ENCODE assay signal across 10 mouse cellular contexts in the genomic region with DNA sequence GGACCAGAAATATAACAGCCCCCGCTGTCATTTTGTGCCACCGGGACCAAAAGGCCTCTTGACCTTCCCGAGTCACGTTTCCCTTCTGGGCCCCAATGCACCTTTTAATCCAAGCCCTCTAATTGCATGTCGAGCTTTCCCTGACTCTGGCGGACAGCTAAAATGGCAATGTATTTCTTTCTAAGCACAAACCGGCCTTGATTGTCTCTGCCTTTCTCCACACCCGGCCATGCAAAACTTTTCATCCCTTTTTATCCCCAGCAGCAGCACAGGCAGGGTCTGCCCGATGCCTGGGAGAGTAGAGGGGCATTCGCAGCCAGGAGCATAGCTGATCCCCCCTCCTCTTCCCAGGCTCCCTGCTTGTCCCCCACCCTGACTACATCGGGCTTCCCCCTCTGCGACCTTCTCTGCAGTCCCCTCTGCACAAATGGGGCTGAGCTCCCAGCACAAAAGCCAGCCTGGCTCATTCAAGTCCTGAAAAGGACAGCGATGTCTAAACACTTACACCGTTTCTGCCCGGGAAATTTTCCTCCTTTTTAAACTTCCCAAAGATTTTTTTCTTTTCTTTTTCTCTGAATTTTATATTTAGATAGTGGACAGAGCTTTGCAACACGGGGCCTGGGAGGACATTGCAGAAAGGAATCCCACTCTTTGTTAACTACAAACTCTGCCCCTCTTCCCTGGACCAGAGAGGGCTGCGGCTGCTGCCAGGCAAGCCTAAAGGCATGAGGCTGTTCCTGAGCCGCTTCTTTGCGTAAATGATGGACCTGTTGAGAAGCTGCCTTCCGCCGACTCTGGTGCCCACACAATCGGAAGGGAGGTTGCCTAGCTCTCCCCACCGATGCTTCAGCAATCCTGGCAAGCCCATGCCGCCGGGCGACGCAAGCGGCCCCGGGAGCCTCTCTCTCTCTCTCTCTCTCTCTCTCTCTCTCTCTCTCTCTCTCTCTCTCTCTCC. TPM values are rescaled to one million over a fixed set of nuclear protein-coding genes. Genes with fewer than 3 reads are reported as not detected.
DNase-seq lines count a peak whose midpoint lies in the region; ATAC-seq and TF ChIP-seq lines count a peak whose summit lies in the region.
"Had no signal": no experiment of that assay in that cellular context is flagged by ENCODE, and none has a peak within 500 bp of the region (broad histone marks: within the 10 kb centered on the region; RNA-seq: fewer than 3 reads in every experiment).

No protein-coding gene starts in this region.

- peak overlapping the region; percentile 82 for H3K27ac ChIP-seq in forebrain, embryonic 15.5 days (replicated peaks)
- 0 out of 2 replicates have a peak overlapping the region, but pooled peaks have one; percentile 27 for H3K27ac ChIP-seq in midbrain, embryonic 12.5 days (replicated peaks)
- H3K27ac ChIP-seq: liver, embryonic 14.5 days had no signal

- H3K27me3 ChIP-seq in E14TG2a.4 (ENCODE audit: insufficient read depth, low read length) = peaks cover 31% of the 10 kb centered on the region
- peaks cover 7% of the 10 kb centered on the region; the same call in 1 of the 2 replicates for H3K27me3 ChIP-seq in forebrain, embryonic 15.5 days
- peaks cover 86% of the 10 kb centered on the region for H3K27me3 ChIP-seq in midbrain, embryonic 12.5 days

- peak overlapping the region; percentile 88 for H3K4me2 ChIP-seq in forebrain, embryonic 15.5 days (replicated peaks)
- peak overlapping the region; percentile 91 for H3K4me2 ChIP-seq in midbrain, embryonic 12.5 days (replicated peaks)

- H3K4me1 ChIP-seq in E14TG2a.4 (replicated peaks; ENCODE audit: low read depth, low read length) = peaks cover 73% of the 10 kb centered on the region
- H3K4me1 ChIP-seq in forebrain, embryonic 15.5 days = peaks cover 54% of the 10 kb centered on the region
- H3K4me1 ChIP-seq in midbrain, embryonic 12.5 days = peaks cover 42% of the 10 kb centered on the region

- H3K36me3 ChIP-seq in E14TG2a.4 (ENCODE audit: insufficient read depth, low read length) = peaks cover 50% of the 10 kb centered on the region
- H3K36me3 ChIP-seq in forebrain, embryonic 15.5 days = no peaks in the 10 kb centered on the region
- H3K36me3 ChIP-seq in midbrain, embryonic 12.5 days = no peaks in the 10 kb centered on the region

- H3K9ac ChIP-seq in forebrain, embryonic 15.5 days (replicated peaks) = peak overlapping the region; percentile 78
- H3K9ac ChIP-seq in midbrain, embryonic 12.5 days (replicated peaks) = peak overlapping the region; percentile 59
- H3K9ac ChIP-seq: liver, embryonic 14.5 days had no signal

- under 1% methylated on average over 29 of the region's 29 CpGs for WGBS in forebrain, embryonic 15.5 days
- WGBS in midbrain, embryonic 12.5 days = 2% methylated on average over 27 of the region's 29 CpGs

- peak; percentile 23 to 30 for DNase-seq in cerebellum, postnatal 14 days
- DNase-seq in cerebellum, adult 8-10 months = no peak
- DNase-seq in ovary, postnatal 36 days (ENCODE audit: low spot score) = no peak
- no peak for DNase-seq in urinary bladder, postnatal 4 days (ENCODE audit: low spot score in 2 of 2)
- no peak for DNase-seq in adrenal gland, postnatal 36 days

- no peak for TF ChIP-seq CTCF in E14TG2a.4 (conservative IDR thresholded peaks at IDR 0.05; ENCODE audit: low read length)

- peak overlapping the region; percentile 88 for H3K4me3 ChIP-seq in E14TG2a.4 (replicated peaks; ENCODE audit: low read length)
- peak overlapping the region; percentile 85 for H3K4me3 ChIP-seq in forebrain, embryonic 15.5 days
- H3K4me3 ChIP-seq in midbrain, embryonic 12.5 days = peak overlapping the region; percentile 59

- H3K9me3 ChIP-seq in E14TG2a.4 (ENCODE audit: low read length) = no peaks in the 10 kb centered on the region
- no peaks in the 10 kb centered on the region for H3K9me3 ChIP-seq in forebrain, embryonic 15.5 days
- no peaks in the 10 kb centered on the region for H3K9me3 ChIP-seq in midbrain, embryonic 12.5 days

- ATAC-seq in forebrain, embryonic 15.5 days (replicated peaks) = 0 out of 2 replicates have a peak, but pooled peaks have one; percentile 2
- ATAC-seq in midbrain, embryonic 12.5 days (ENCODE audit: low FRiP score, low read depth) = peak; percentile 23; the same call in 1 of the 2 replicates

RNA-seq across cellular contexts. Expression of gene Inhbb, which starts 2.6 kb away (rescaled TPM):
- polyA plus RNA-seq in forebrain, embryonic 15.5 days (2015; fragmentation: Nextera tagmentation; extraction: Ambion mirVana) = 6.6 TPM in 2 replicates
- 0.78 and 1.1 TPM in 2 replicates for polyA plus RNA-seq in midbrain, embryonic 12.5 days (2016; fragmentation: Nextera tagmentation; extraction: Ambion mirVana)
- total RNA-seq in adrenal gland, postnatal 36 days (2021) = 1 to 10 TPM; 2.2 to 2.8 TPM
- total RNA-seq: common myeloid progenitor, adult 5-6 weeks had no signal

Comparison
In these comparisons a context has a peak if more than half of its experiments do, and no peak if none do; other contexts are left out.
1. DNase-seq: peak in cerebellum, postnatal 14 days (2 of 2); none in cerebellum, adult 8-10 months (single experiment), ovary, postnatal 36 days (single experiment), urinary bladder, postnatal 4 days (0 of 2) and adrenal gland, postnatal 36 days (0 of 2).
2. Peak in every context shown above with its lines, with median percentiles within 50 percentile points of each other: H3K4me3 ChIP-seq.